Comparison of ENCODE assay signal across 22 mouse cellular contexts in genomic region chr10:127213272-127213671, GRCm38 (mm10). TPM values are rescaled to one million over a fixed set of nuclear protein-coding genes. Genes with fewer than 3 reads are reported as not detected.
A peak's percentile ranks its signal among the peaks of the same experiment; 100 is the strongest.
DNase-seq lines count a peak whose midpoint lies in the region; ATAC-seq and TF ChIP-seq lines count a peak whose summit lies in the region.
"Had no signal": no experiment of that assay in that cellular context is flagged by ENCODE, and none has a peak within 500 bp of the region (broad histone marks: within the 10 kb centered on the region; RNA-seq: fewer than 3 reads in every experiment).

No protein-coding gene starts in this region.

- TF ChIP-seq CTCF in cerebellum, adult 2 months (IDR thresholded peaks at IDR 0.05; ENCODE audit: borderline replicate concordance, insufficient read depth, low read depth, low read length), result no peak
- no peak for TF ChIP-seq CTCF in liver, postnatal 0 days (IDR thresholded peaks at IDR 0.05; ENCODE audit: low read depth)

- H3K4me2 ChIP-seq in liver, embryonic 13.5 days, result no peak overlapping the region
- no peak overlapping the region for H3K4me2 ChIP-seq in liver, postnatal 0 days (ENCODE audit: low read depth, low read length)
- H3K4me2 ChIP-seq: embryonic facial prominence, embryonic 12.5 days; embryonic facial prominence, embryonic 15.5 days; heart, embryonic 11.5 days; hindbrain, embryonic 12.5 days; hindbrain, embryonic 15.5 days had no signal

- TF ChIP-seq POLR2A in cerebellum, adult 2 months (IDR thresholded peaks at IDR 0.05; ENCODE audit: borderline replicate concordance, insufficient read depth, low read length), result no peak

- no peak for ATAC-seq in liver, embryonic 13.5 days (ENCODE audit: low read depth)
- ATAC-seq in liver, postnatal 0 days, result no peak
- ATAC-seq in megakaryocyte, adult 5-6 weeks (ENCODE audit: poor library complexity, severe bottlenecking), result no peak
- ATAC-seq: forebrain, embryonic 14.5 days; forebrain, postnatal 0 days; intestine, postnatal 0 days had no signal

- TF ChIP-seq EP300 in liver, postnatal 0 days (IDR thresholded peaks at IDR 0.05; ENCODE audit: low read depth), result no peak

- H3K27ac ChIP-seq in cerebellum, adult 2 months (ENCODE audit: insufficient read depth, low read length), result peak overlapping the region; percentile 15; the same call in 1 of the 2 replicates
- peak overlapping the region; percentile 61; the same call in 1 of the 2 replicates for H3K27ac ChIP-seq in liver, embryonic 13.5 days
- H3K27ac ChIP-seq in liver, postnatal 0 days (ENCODE audit: low read depth), result no peak overlapping the region
- H3K27ac ChIP-seq: embryonic facial prominence, embryonic 12.5 days; embryonic facial prominence, embryonic 15.5 days; gastrocnemius, adult 2 months; hindbrain, embryonic 12.5 days; hindbrain, embryonic 15.5 days had no signal

- H3K4me3 ChIP-seq in cerebellum, adult 2 months (replicated peaks; ENCODE audit: insufficient read depth, low read depth, low read length), result no peak overlapping the region
- no peak overlapping the region for H3K4me3 ChIP-seq in liver, embryonic 13.5 days (replicated peaks)
- H3K4me3 ChIP-seq in liver, postnatal 0 days (ENCODE audit: low read depth, low read length), result no peak overlapping the region
- H3K4me3 ChIP-seq: embryonic facial prominence, embryonic 12.5 days; embryonic facial prominence, embryonic 15.5 days; gastrocnemius, adult 2 months; hindbrain, embryonic 12.5 days; hindbrain, embryonic 15.5 days had no signal

- H3K27me3 ChIP-seq in cerebellum, adult 2 months (ENCODE audit: control insufficient read depth, insufficient read depth, low read length), result no peaks in the 10 kb centered on the region
- no peaks in the 10 kb centered on the region for H3K27me3 ChIP-seq in liver, embryonic 13.5 days
- no peaks in the 10 kb centered on the region for H3K27me3 ChIP-seq in liver, postnatal 0 days (ENCODE audit: insufficient read depth, low read length)
- H3K27me3 ChIP-seq: CH12.LX; embryonic facial prominence, embryonic 12.5 days; embryonic facial prominence, embryonic 15.5 days; hindbrain, embryonic 12.5 days; hindbrain, embryonic 15.5 days had no signal

- 54% methylated on average over 8 of the region's 8 CpGs for WGBS in cerebellum, adult 2 months
- 89% methylated on average over 8 of the region's 8 CpGs for WGBS in liver, embryonic 13.5 days (ENCODE audit: insufficient replicate concordance)
- 85% methylated on average over 8 of the region's 8 CpGs for WGBS in liver, postnatal 0 days (ENCODE audit: insufficient replicate concordance)

- peak in 1 of 2 experiments; percentile 55 for DNase-seq in cerebellum, adult 2 months
- DNase-seq in cerebellum, postnatal 36 days, result no peak
- DNase-seq in cerebellum, postnatal 25 days, result peak; percentile 45 to 54
- DNase-seq in cerebellum, adult 8-10 months, result no peak
- DNase-seq in liver, embryonic 13.5 days, result no peak
- no peak for DNase-seq in liver, postnatal 0 days
- DNase-seq: adrenal gland, adult 8-10 months; adrenal gland, postnatal 25 days; B cell, adult 2 months; forebrain, postnatal 0 days; gastrocnemius, adult 2 months; gastrocnemius, postnatal 14 days; heart, adult 11 months had no signal

- no peaks in the 10 kb centered on the region for H3K9me3 ChIP-seq in liver, embryonic 13.5 days (replicated peaks)
- H3K9me3 ChIP-seq in liver, postnatal 0 days (ENCODE audit: low read length), result no peaks in the 10 kb centered on the region
- H3K9me3 ChIP-seq: embryonic facial prominence, embryonic 12.5 days; embryonic facial prominence, embryonic 15.5 days; hindbrain, embryonic 12.5 days; hindbrain, embryonic 15.5 days had no signal

- H3K36me3 ChIP-seq in liver, embryonic 13.5 days, result peaks cover 11% of the 10 kb centered on the region
- H3K36me3 ChIP-seq in liver, postnatal 0 days (replicated peaks; ENCODE audit: insufficient read depth, low read length), result peaks cover 5% of the 10 kb centered on the region; the same call in 1 of the 2 replicates
- H3K36me3 ChIP-seq: embryonic facial prominence, embryonic 15.5 days; hindbrain, embryonic 15.5 days had no signal

- H3K4me1 ChIP-seq in cerebellum, adult 2 months (ENCODE audit: control insufficient read depth, insufficient read depth, low read length), result peaks cover 19% of the 10 kb centered on the region
- H3K4me1 ChIP-seq in liver, embryonic 13.5 days (replicated peaks), result peaks cover 62% of the 10 kb centered on the region
- H3K4me1 ChIP-seq in liver, postnatal 0 days (ENCODE audit: insufficient read depth), result peaks cover 12% of the 10 kb centered on the region

- no peak overlapping the region for H3K9ac ChIP-seq in liver, embryonic 13.5 days
- no peak overlapping the region for H3K9ac ChIP-seq in liver, postnatal 0 days (replicated peaks)
- H3K9ac ChIP-seq: embryonic facial prominence, embryonic 12.5 days; embryonic facial prominence, embryonic 15.5 days; forebrain, postnatal 0 days; hindbrain, embryonic 12.5 days; hindbrain, embryonic 15.5 days had no signal

RNA-seq across cellular contexts. Expression of gene Pip4k2c, which starts 1.9 kb away (rescaled TPM):
- polyA plus RNA-seq in cerebellum, adult 2 months (2012; rRNA removed), result 58.8 and 64.1 TPM in 2 replicates
- 39.8 and 45.8 TPM in 2 replicates for polyA plus RNA-seq in liver, embryonic 13.5 days (2015; fragmentation: Nextera tagmentation; extraction: Ambion mirVana)
- 14.7 and 17.7 TPM in 2 replicates for polyA plus RNA-seq in liver, postnatal 0 days (2015; fragmentation: Nextera tagmentation; extraction: Ambion mirVana)
- total RNA-seq in megakaryocyte, adult 5-6 weeks (2015), result 9.6 and 12.0 TPM in 2 replicates
- 13.2 and 17.8 TPM in 2 replicates for total RNA-seq in megakaryocyte, adult 5-6 weeks (2017)

RNA-seq across cellular contexts. Expression of gene Dtx3, which starts 17.7 kb away (rescaled TPM):
- 321 and 339 TPM in 2 replicates for polyA plus RNA-seq in cerebellum, adult 2 months (2012; rRNA removed)
- polyA plus RNA-seq in liver, embryonic 13.5 days (2015; fragmentation: Nextera tagmentation; extraction: Ambion mirVana), result 16.8 and 19.3 TPM in 2 replicates
- polyA plus RNA-seq in liver, postnatal 0 days (2015; fragmentation: Nextera tagmentation; extraction: Ambion mirVana), result 8.8 and 8.9 TPM in 2 replicates
- total RNA-seq in megakaryocyte, adult 5-6 weeks (2015), result 8.2 and 9.2 TPM in 2 replicates
- 4.5 and 9.1 TPM in 2 replicates for total RNA-seq in megakaryocyte, adult 5-6 weeks (2017)

RNA-seq across cellular contexts. Expression of gene Arhgef25, which starts 23.4 kb away (rescaled TPM):
- 105 and 117 TPM in 2 replicates for polyA plus RNA-seq in cerebellum, adult 2 months (2012; rRNA removed)
- polyA plus RNA-seq in liver, embryonic 13.5 days (2015; fragmentation: Nextera tagmentation; extraction: Ambion mirVana), result 8.1 and 8.2 TPM in 2 replicates
- polyA plus RNA-seq in liver, postnatal 0 days (2015; fragmentation: Nextera tagmentation; extraction: Ambion mirVana), result 1.9 and 2.6 TPM in 2 replicates
- 0.16 TPM in 1 of 2 replicates, not detected in the other for total RNA-seq in megakaryocyte, adult 5-6 weeks (2015)
- total RNA-seq in megakaryocyte, adult 5-6 weeks (2017), result 0.41 and 1.0 TPM in 2 replicates

RNA-seq across cellular contexts. Expression of gene Slc26a10, which starts 32.8 kb away (rescaled TPM):
- 3.1 and 3.3 TPM in 2 replicates for polyA plus RNA-seq in cerebellum, adult 2 months (2012; rRNA removed)
- polyA plus RNA-seq in liver, embryonic 13.5 days (2015; fragmentation: Nextera tagmentation; extraction: Ambion mirVana), result 1.8 and 2.1 TPM in 2 replicates
- 2.0 TPM in 2 replicates for polyA plus RNA-seq in liver, postnatal 0 days (2015; fragmentation: Nextera tagmentation; extraction: Ambion mirVana)
- 0.91 TPM in 1 of 2 replicates, not detected in the other for total RNA-seq in megakaryocyte, adult 5-6 weeks (2015)
- 0.22 and 0.53 TPM in 2 replicates for total RNA-seq in megakaryocyte, adult 5-6 weeks (2017)

RNA-seq across cellular contexts. Expression of gene B4galnt1, which starts 48.2 kb away (rescaled TPM):
- 81.9 and 83.6 TPM in 2 replicates for polyA plus RNA-seq in cerebellum, adult 2 months (2012; rRNA removed)
- polyA plus RNA-seq in liver, embryonic 13.5 days (2015; fragmentation: Nextera tagmentation; extraction: Ambion mirVana), result 9.3 and 11.0 TPM in 2 replicates
- 27.2 and 32.2 TPM in 2 replicates for polyA plus RNA-seq in liver, postnatal 0 days (2015; fragmentation: Nextera tagmentation; extraction: Ambion mirVana)
- 113 TPM in 2 replicates for total RNA-seq in megakaryocyte, adult 5-6 weeks (2015)
- 67.7 and 75.5 TPM in 2 replicates for total RNA-seq in megakaryocyte, adult 5-6 weeks (2017)

Comparison
In these comparisons a context has a peak if more than half of its experiments do, and no peak if none do; other contexts are left out.
1. DNase-seq: peak in cerebellum, postnatal 25 days (2 of 2); none in cerebellum, postnatal 36 days (0 of 2), cerebellum, adult 8-10 months (single experiment), liver, embryonic 13.5 days (single experiment) and liver, postnatal 0 days (single experiment).
2. RNA of gene Dtx3, which starts 17.7 kb away (polyA plus RNA-seq): 321 to 339 TPM in cerebellum, adult 2 months; 16.8 to 19.3 TPM in liver, embryonic 13.5 days and 8.8 to 8.9 TPM in liver, postnatal 0 days; every median in the first group is over 10 times any median in the second.
3. RNA of gene Arhgef25, which starts 23.4 kb away (polyA plus RNA-seq): 105 to 117 TPM in cerebellum, adult 2 months; 8.1 to 8.2 TPM in liver, embryonic 13.5 days and 1.9 to 2.6 TPM in liver, postnatal 0 days; every median in the first group is over 10 times any median in the second.